Mouse (Mus musculus): ENCODE measurements at regions not wholly inside any gene's neighbourhood (a gene's known extent, or its start where the extent isn't known, plus 50 kb on each side); places are given as distances from the start of the nearest gene placed in this dataset.

GRCm38 (mm10) chrX:161487691-161488090, 200.4 kb downstream of the Gm15262 start:
- DNase-seq: peak; percentile 0

DNA sequence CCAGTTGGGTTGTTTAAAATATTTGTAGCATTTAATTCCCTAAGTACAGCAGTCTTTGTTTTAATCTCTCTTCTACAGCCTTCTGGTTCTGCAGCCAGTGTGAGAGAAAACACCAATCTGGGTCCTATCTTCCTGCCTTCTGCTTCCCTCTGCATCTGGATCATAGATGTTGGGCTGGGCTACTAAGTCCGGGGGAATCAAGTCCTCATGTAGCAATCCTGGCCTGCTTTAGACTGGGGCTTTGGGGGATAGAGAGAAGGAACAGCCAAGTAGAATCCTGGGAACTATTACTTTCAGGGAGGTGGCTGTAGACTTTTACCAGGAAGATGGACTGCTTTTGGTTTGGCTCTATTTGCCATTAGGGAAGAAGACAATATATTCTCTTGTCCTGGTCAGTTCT, 205.5 kb upstream of the Rai2 start:
- no peak for DNase-seq

DNA sequence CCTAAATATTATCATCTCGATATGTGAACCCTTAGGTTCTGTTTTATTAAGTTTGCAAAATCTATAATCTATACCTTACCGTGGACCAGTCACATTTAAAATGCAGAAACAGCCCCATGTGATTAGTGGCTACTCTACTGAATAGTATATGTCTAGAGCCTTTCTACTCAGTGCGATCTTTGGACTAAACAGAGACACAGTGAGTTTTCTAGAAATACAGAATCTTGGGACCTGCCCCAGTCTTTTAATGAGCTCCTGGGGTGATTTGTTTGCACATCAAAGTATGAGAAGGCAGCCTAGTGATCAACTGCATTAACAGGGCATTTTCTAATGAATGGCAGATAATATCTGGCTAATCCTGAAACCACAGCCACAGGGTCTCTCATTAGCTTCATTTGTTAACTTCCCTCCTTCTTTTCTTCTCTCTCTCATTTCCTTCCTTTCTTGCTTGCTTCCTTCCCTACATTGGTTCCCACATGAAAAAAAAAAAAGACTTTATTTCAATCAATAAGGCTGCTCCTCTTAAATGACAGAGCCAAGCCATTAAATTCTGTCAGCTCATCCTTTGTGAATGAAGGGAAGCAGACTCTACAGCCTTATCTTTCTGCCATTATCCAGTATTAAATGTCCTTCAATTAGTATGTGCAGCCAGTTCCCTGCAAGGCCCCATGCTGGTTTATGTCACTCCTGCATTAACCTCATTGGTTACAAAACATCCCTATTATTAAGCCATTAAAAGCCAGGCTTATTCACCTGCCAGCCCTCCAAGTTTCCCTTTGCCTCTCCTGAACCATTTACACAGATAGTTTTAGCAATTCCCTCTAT, 193.2 kb upstream of the Rai2 start:
- DNase-seq: no peak

DNA sequence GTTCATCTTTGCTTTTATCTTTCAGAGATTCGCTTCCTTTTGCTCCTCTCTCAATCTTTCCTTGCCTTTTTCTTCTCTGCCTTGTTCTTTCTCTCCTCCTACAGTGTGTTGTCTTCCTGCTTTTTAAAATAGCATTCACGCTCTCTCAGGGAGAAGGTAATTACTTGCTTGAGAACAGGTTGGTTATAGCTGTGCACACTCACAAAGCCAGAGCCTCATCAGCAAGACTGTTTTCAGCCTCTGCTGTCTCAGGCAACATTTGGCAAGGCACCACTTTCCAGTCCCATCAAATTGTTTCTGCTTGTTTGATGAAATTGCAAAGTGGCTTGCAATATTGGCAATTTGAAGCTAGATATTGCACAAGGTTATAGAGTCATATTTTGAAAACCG, 192.6 kb upstream of the Rai2 start:
- no peak for DNase-seq

GRCm38 (mm10) chrX:161537290-161537689, 179.6 kb upstream of the Rai2 start:
- no peak for DNase-seq

GRCm38 (mm10) chrX:161556896-161557295, 160.0 kb upstream of the Rai2 start:
- DNase-seq: no peak

DNA sequence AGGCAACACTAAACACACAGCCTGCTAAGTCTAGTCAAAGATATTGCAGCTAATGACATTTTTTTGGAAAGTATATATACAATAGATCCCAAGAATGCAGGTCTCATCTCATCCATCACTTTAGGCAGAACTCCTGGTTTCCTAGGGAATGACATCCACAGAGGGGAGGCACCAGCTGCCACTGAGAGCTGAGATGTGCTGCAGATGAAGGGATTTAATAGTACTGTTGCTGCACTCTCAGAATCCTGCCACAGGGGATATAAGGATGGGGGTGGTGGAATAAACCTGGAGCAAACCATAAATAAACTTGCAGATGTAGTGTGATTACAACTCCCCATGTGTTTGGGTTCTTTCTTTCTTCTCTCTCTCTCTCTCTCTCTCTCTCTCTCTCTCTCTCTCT, 158.4 kb upstream of the Rai2 start:
- DNase-seq: no peak

GRCm38 (mm10) chrX:161566435-161566834, 150.4 kb upstream of the Rai2 start:
- no peak for DNase-seq

DNA sequence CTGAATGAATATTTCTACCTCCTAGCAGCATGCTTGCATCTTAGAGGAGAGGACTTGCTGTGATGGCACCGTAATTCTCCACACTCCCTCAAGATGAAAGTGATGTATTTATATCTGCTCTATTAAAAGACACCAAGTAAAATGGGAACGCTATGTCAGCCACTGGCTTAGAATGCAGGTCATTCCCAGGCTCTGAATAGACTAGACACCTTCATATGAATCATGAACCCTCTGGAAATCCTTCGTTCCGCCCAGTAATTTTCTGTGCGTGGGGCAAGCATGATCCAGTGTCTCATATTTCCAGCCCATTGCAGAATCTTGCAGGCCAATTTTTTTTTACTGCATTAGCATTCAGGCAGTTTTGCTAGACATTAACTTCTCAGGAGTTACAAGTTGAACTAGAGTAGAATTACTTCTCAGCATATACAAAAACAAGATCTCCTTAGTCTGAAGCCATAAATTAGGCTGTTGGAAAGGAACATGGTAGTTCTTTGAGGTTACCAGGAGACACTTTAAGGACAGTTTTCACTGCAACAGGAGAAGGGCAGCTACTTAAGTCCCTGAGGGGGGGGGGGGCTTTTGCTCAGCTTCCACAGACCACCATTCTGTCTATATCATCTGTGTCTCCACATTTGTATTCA, 134.7 kb upstream of the Rai2 start:
- DNase-seq: no peak

DNA sequence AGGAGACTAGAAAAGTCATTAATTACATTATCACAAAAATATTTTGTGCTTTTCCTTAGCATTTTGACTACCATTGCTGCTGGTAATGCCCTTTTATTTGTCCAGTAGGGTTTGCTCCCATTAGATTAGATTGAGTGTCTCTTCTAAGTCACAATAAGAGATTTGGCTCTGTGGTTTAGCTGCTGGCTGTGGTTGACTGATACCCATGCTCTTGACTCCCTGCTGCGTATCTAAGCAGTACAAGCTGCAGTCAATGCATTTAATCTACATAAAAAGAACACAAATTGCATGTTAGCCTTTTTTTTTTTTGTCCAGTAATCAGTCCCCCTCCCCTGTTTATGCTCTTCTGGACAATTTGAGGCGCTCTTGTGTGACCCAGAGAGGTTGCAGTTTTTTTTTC, 133.0 kb upstream of the Rai2 start:
- no peak for DNase-seq

DNA sequence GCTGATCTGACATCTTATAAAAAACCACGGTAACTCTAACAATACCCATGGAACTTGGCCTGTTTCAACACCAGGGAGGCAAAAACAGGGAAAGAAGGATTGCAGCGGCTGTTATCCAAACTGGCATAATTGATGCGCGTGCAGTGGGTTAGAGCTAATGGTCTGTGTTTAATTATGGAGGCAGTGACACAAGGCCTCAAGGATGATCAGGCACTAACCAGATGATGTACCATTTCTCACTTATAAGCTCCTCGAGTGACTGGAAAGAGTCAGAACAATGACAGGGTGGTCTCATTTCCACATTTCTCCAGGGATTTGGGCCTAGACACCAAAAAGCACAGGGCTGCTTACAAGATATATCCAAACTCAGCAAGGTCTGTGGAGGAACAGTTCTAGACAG, 83.0 kb upstream of the Rai2 start:
- no peak for DNase-seq

DNA sequence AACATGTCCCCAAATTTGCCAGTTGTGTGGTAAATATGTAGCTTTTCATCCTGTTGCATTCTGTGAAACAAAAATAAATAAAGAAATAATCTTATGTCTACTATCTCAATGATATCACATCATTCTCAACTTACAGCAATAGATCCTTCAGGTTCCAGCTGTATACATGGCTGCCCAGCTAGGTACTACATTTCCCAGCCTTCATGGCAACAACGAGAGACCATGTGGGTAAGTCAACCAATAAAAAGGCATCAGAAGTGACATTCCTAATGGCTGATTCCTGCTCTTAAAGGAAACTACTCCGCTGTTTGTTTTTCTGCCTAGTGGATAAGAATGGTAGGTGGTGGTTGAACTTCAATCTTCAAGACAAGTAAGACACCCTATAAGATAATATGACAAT, 82.5 kb upstream of the Rai2 start:
- DNase-seq: peak in 1 of 2 experiments; percentile 4

- no peak for DNase-seq
These were observed 81.2 kb upstream of the Rai2 start for GRCm38 (mm10) chrX:161635678-161636077.

GRCm38 (mm10) chrX:161653106-161653505, 63.8 kb upstream of the Rai2 start:
- DNase-seq: no peak

DNA sequence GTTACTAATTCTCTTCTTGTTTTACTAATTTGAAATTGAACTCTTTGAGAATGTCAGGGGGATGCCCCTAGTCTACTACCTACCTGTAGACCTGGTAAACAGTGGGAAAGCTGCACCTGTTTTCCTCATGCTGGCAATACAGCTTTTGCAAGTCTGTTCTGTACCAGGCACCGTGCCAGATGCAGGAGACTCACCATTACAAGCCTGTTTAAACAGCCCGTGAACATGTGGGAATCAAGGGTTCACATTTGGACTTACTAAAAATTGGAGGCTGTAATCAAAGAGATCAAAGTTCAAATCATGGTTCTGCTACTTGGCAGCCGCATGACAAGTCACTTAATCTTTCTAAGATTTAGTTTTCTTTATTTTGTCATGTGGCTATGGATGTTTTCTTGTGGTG, 56.8 kb upstream of the Rai2 start:
- peak; percentile 44 to 49 for DNase-seq

DNA sequence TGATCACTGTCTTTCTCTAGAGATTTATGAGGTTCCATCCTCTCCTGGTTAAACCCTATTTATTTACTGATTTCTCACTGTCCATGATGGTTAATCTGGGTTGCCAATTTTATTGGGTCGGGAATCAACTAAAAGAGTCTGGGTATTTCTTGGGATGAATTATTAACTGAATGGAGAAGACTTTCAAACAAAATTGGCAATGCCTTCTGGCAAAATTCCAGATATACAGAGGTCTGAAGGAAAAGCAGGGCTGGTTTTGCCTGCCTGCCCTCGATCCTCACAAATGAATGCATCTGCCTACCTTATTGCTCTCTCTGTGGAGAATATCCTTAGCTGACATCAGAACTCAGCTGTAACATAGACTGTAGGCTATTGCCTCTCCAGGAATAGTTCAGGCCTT, 54.9 kb upstream of the Rai2 start:
- peak; percentile 2 to 46 for DNase-seq
